Mouse (Mus musculus) heart, embryonic 10.5 days (tissue): ENCODE data around the gene Cnpy4. TPM values are rescaled to one million over a fixed set of nuclear protein-coding genes. Genes with fewer than 3 reads are reported as not detected.
"Not testable (repeated sequence)": the region's sequence is repeated elsewhere in the genome, so short reads cannot be mapped to it uniquely, and the experiment has no call there.

Source experiments
- DNase-seq: peaks from one replicate; pipeline ENCODE4 v3.0.0-alpha.2; 2017; ENCODE audit warnings: low spot score
- H3K27ac ChIP-seq: fragments of 300-500 bp; sonication (generic); 2 replicates; pipeline ENCODE4 v1.5.1; 2016; ENCODE audit warnings: mild to moderate bottlenecking
- H3K27me3 ChIP-seq: fragments of 300-500 bp; sonication (generic); 2 replicates; pipeline ENCODE4 v1.6.1; 2016; ENCODE audit warnings: mild to moderate bottlenecking; ENCODE audit not compliant: poor library complexity, insufficient read depth, severe bottlenecking
- H3K36me3 ChIP-seq: fragments of 300-500 bp; sonication (generic); 2 replicates; pipeline ENCODE4 v1.6.1; 2016; ENCODE audit warnings: mild to moderate bottlenecking, moderate library complexity
- H3K4me1 ChIP-seq: fragments of 300-500 bp; sonication (generic); 2 replicates; pipeline ENCODE4 v1.6.1; 2016; ENCODE audit warnings: mild to moderate bottlenecking
- H3K4me3 ChIP-seq: fragments of 300-500 bp; sonication (generic); 2 replicates; pipeline ENCODE4 v1.5.1; 2016; ENCODE audit warnings: mild to moderate bottlenecking, moderate library complexity
- H3K9me3 ChIP-seq: fragments of 300-500 bp; sonication (generic); 2 replicates; pipeline ENCODE4 v1.6.1; 2016; ENCODE audit warnings: mild to moderate bottlenecking, moderate library complexity
- WGBS: fragments of 180-500 bp; shearing (Covaris S2); methylation state at CpG from one replicate; pipeline ENCODE4 v1.1.7; 2016; 5-methylcytosine and 5-hydroxymethylcytosine counted together
- polyA plus RNA-seq: library from polyadenylated mRNA; unstranded; fragments of >200 nt; fragmentation: Nextera tagmentation; extraction: Ambion mirVana; gene quantifications from 2 replicates; pipeline ENCODE4 v1.2.1, GENCODE M21; 2016

Cnpy4 gene
- polyA plus RNA-seq, 1 experiment from 2014 or later, result 46.9 TPM

GRCm38 (mm10) chr5:138171695-138172491 lies 15.4 kb upstream of the Cnpy4 start, which contains the start of the genes Ap4m1 and Mcm7:
Gene Ap4m1 (plus strand): TSS chr5:138172002.
Gene Mcm7 (minus strand): TSS chr5:138172422.
- no peaks in the 10 kb centered on the region for H3K9me3 ChIP-seq
- peaks cover 16% of the 10 kb centered on the region for H3K4me1 ChIP-seq
- peak within 1 kb of the TSS; percentile 85 for H3K4me3 ChIP-seq
- WGBS, result under 1% methylated on average over 54 of the region's 54 CpGs
- peaks cover 63% of the 10 kb centered on the region for H3K36me3 ChIP-seq
- peak; percentile 99 for DNase-seq
- no peaks in the 10 kb centered on the region for H3K27me3 ChIP-seq
- H3K27ac ChIP-seq, result peak within 1 kb of the TSS; percentile 93

DNA sequence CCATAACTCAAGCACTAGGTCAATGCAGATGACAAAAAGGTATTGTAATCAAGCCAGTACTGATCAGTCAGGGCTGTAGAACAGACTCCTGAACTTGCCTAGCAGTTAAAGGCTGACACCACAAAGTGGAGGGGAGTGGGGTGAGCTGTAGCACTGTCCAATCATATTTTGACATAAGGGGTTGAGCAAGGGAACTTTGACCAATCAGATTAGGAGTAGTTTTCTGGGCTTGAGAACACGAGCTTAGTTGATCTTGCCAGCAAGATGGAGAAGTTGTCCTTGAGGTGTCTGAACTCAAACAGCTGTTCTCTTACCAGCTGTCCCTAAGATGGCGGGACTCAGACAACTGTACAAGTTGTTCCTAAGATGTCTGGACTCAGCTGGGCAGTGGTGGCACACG lies 14.1 kb upstream of the Cnpy4 start:
- no peaks in the 10 kb centered on the region for H3K27me3 ChIP-seq
- H3K36me3 ChIP-seq, result peaks cover 63% of the 10 kb centered on the region
- peaks cover 16% of the 10 kb centered on the region for H3K4me1 ChIP-seq
- no peak for DNase-seq
- no peak overlapping the region for H3K4me3 ChIP-seq
- WGBS, result 89% methylated on average over 3 of the region's 3 CpGs
- H3K9me3 ChIP-seq, result no peaks in the 10 kb centered on the region
- H3K27ac ChIP-seq, result no peak overlapping the region

DNA sequence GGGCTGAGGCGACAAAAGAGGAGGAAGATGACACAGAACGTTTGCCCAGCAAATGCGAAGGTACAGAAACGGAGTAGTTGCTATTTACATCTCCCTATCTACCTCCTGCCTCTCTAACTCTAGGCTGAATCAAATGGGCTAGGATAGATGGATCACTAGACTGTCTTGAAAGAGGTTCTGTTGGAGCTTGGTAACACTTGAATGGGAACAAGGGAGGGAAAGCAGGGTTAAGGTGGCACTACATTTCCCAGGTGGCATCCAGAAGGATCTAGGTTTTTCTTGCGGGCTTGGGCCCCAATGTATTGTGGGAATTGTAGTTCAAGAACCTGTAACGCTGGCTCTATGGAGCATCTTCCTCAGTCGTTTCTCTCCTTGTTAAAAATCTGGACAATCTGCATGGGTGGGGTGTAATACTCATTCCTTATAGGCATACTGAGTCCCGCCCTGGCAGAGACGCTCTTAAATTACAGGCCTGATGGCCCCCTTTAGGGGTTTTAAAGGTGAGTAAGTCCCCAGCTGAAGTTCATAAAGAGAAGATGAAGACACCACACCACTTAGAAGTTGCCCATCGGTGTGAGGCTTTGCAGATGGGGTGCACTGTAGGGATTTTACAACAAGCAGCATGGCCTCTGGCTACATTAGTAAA lies 499 bp downstream of the Cnpy4 start:
- Histone ChIP-seq H3K27ac (peak overlapping the region; percentile 93), H3K9me3 (no peaks in the 10 kb centered on the region)

DNA sequence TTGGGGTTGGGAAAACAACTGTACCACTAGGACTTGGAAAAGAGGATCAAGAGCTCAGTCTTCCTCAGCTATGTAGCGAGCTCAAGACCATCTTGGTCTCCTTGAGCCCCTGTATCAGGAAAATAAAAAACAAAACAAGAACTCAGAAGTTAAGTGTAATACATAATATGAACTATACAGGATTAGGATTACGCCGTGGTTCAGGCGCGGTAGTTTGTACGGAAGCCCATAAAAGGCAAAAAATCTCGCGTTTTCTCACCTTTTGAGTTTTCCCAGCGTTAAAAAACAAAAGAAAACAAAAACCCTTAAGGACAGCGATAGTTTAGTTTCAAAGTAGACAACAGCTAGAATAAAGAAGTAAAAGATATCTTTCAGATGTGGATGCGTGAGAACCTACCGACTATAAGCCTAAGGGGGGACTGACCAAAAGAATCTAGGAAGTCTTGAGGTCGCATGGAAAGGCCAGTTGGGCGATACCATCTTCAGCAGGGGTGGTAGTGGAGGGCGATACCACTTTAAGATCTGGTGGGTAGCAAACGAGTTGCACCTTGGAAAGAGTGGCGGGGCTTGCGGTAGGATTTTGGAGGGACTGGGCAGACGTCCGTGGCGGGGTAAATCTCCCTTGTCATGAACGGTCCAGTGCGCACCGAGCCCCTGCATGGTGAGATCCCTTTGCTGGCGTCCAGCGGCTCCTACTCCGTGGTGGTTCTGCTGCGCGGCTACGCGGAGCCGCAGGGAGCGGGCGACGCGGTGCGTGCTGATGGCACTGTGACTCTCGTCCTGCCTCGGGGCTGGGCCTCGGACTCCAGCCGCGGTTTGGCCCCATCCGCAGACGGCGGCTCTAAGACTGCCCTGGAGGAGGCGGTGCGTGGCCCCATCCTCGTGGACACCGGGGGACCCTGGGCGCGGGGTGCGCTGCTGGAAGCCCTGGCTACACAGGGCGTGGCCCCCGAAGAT lies 6.8 kb downstream of the Cnpy4 start, which contains the start of gene Mblac1:
Gene Mblac1, plus strand, starts transcription at position 544 of the 957 bp plus-strand sequence.
- Histone ChIP-seq H3K27me3 (no peaks in the 10 kb centered on the region), H3K4me1 (0 out of 2 replicates have a peak, but pooled peaks cover 10% of the 10 kb centered on the region), H3K36me3 (peaks cover 35% of the 10 kb centered on the region), H3K4me3 (peak within 1 kb of the TSS; percentile 87), H3K9me3 (no peaks in the 10 kb centered on the region), H3K27ac (peak within 1 kb of the TSS; percentile 96)
- DNase-seq, result peak; percentile 91
- WGBS, result 8% methylated on average over 54 of the region's 54 CpGs

More for the DNA sequence above, 499 bp downstream of the Cnpy4 start:
- Histone ChIP-seq H3K36me3 (peaks cover 46% of the 10 kb centered on the region), H3K27me3 (no peaks in the 10 kb centered on the region), H3K4me3 (peak overlapping the region; percentile 73), H3K4me1 (peaks cover 12% of the 10 kb centered on the region; the same call in 1 of the 2 replicates)
- DNase-seq, result peak; percentile 90
- WGBS, result 0% methylated on average over 10 of the region's 10 CpGs

DNA sequence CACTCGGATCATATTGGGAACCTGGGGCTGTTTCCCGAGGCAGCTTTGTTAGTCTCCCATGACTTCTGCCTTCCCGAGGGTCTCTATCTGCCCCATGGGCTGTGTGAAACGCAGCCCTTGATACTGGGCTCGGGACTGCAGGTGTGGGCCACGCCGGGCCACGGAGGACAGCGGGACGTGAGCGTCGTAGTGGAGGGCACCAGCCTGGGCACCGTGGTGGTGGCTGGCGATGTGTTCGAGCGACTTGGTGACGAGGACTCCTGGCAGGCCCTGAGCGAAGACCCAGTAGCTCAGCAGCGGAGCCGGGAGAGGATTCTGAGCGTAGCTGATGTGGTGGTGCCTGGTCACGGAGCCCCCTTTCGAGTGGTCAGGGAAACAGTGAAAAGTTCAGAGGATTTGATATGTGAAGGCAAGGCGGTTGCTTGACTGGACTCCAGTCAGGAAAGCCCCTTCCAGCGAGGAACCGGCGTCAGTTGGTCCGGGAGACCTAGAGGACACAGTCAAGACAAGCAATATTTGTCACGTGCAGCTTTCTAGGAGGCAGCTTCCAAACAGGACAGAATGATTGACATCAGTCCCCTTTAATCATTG lies 7.6 kb downstream of the Cnpy4 start:
- peak; percentile 79 for DNase-seq
- Histone ChIP-seq H3K9me3 (no peaks in the 10 kb centered on the region), H3K4me1 (0 out of 2 replicates have a peak, but pooled peaks cover 10% of the 10 kb centered on the region), H3K36me3 (peaks cover 29% of the 10 kb centered on the region), H3K4me3 (peak overlapping the region; percentile 87), H3K27ac (peak overlapping the region; percentile 96), H3K27me3 (no peaks in the 10 kb centered on the region)
- WGBS, result 1% methylated on average over 29 of the region's 29 CpGs

- 0 out of 2 replicates have a peak, but pooled peaks cover 10% of the 10 kb centered on the region for H3K4me1 ChIP-seq
- H3K9me3 ChIP-seq, result no peaks in the 10 kb centered on the region
- H3K27me3 ChIP-seq, result no peaks in the 10 kb centered on the region
- 82% methylated on average over 7 of the region's 7 CpGs for WGBS
- DNase-seq, result no peak
- H3K27ac ChIP-seq, result no peak overlapping the region
- H3K4me3 ChIP-seq, result peak overlapping the region; percentile 87
- H3K36me3 ChIP-seq, result peaks cover 24% of the 10 kb centered on the region
Measured at GRCm38 (mm10) chr5:138195463-138195862, 8.2 kb downstream of the Cnpy4 start.

DNA sequence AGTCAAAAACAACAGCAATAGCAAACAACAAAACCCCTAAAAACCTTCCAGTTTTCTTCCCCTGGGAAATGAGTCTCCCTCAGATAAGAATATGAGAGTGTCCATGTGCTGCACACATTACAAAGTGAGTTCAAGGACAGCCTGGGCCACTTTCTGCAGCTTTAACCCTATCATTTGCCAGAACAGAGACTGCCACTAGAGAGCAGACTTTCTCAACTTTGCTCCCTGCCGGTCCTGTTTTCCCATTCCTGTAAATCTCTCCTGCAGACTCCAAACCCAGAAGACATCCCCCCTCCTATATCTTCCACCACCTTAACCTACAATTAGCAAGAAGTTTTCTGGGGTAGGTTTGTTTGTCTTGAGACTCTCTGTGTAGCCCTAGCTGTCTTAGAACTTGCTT lies 12.3 kb downstream of the Cnpy4 start:
- no peak for DNase-seq
- Histone ChIP-seq H3K36me3 (no peaks in the 10 kb centered on the region), H3K9me3 (0 out of 2 replicates have a peak, but pooled peaks cover 2% of the 10 kb centered on the region), H3K4me3 (no peak overlapping the region), H3K27me3 (no peaks in the 10 kb centered on the region), H3K4me1 (0 out of 2 replicates have a peak, but pooled peaks cover 8% of the 10 kb centered on the region), H3K27ac (no peak overlapping the region)
- WGBS, result 19% methylated on average over 1 of the region's 1 CpGs

- DNase-seq, result no peak
- H3K4me3 ChIP-seq, result no peak overlapping the region
- H3K36me3 ChIP-seq, result no peaks in the 10 kb centered on the region
- no peak overlapping the region for H3K27ac ChIP-seq
- 0 out of 2 replicates have a peak, but pooled peaks cover 4% of the 10 kb centered on the region for H3K9me3 ChIP-seq
- H3K4me1 ChIP-seq, result no peaks in the 10 kb centered on the region
- H3K27me3 ChIP-seq, result no peaks in the 10 kb centered on the region
- 77% methylated on average over 3 of the region's 3 CpGs for WGBS
Measured at GRCm38 (mm10) chr5:138202086-138202485, 14.8 kb downstream of the Cnpy4 start.

DNA sequence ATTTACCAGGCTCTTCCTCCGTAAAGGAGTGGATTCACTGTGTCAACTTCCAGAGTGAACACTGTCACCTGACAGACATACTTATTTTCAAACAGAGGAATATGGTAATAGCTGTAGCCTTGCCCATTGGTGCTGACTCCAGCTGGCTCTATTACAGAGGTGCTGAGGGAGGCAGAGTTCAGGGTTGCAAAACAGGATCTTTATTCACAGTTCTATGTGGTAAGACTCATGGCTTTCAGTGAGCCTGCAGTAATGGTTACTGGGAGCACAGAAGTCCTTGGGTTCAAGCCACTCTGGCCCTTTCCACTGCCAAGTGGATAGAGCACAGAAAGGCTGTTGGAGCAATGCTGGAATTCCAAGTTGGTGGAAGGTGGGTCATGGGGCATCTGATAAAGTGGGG lies 20.0 kb downstream of the Cnpy4 start:
- Histone ChIP-seq H3K4me1 (no peaks in the 10 kb centered on the region), H3K27me3 (no peaks in the 10 kb centered on the region), H3K36me3 (no peaks in the 10 kb centered on the region), H3K4me3 (no peak overlapping the region), H3K27ac (no peak overlapping the region), H3K9me3 (0 out of 2 replicates have a peak, but pooled peaks cover 4% of the 10 kb centered on the region)
- WGBS, result 68% methylated on average over 1 of the region's 1 CpGs
- DNase-seq, result no peak

GRCm38 (mm10) chr5:138207873-138208272 lies 20.6 kb downstream of the Cnpy4 start:
- 76% methylated on average over 4 of the region's 4 CpGs for WGBS
- 0 out of 2 replicates have a peak, but pooled peaks cover 4% of the 10 kb centered on the region for H3K9me3 ChIP-seq
- H3K27ac ChIP-seq, result no peak overlapping the region
- no peak overlapping the region for H3K4me3 ChIP-seq
- no peak for DNase-seq
- no peaks in the 10 kb centered on the region for H3K27me3 ChIP-seq
- no peaks in the 10 kb centered on the region for H3K4me1 ChIP-seq
- no peaks in the 10 kb centered on the region for H3K36me3 ChIP-seq

DNA sequence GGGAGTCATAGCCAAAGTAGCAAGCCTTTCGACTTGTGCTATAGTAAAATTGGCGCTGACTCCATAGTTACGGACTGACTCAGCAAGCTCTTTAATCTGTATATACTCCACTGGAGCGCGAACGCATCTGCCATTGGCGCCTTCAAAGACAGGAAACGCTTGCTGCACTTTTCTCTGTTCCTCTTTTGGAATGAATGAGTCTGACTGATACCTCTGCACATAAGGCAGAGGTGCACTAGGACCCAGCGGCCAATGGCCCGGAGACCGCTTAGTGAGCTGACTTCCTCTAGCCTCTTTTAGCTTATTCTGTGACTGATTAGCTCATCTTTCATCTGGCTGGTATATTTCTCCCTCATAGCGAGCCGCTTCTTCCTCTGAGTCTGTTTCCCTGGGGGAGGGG lies 29.3 kb downstream of the Cnpy4 start:
- H3K4me1 ChIP-seq, H3K4me3 ChIP-seq, H3K36me3 ChIP-seq, H3K27ac ChIP-seq, DNase-seq, H3K27me3 ChIP-seq: not testable (repeated sequence)
- WGBS, result 91% methylated on average over 13 of the region's 13 CpGs
- peaks cover 11% of the 10 kb centered on the region for H3K9me3 ChIP-seq

- Histone ChIP-seq H3K4me1 (no peaks in the 10 kb centered on the region), H3K4me3 (no peak overlapping the region), H3K9me3 (peaks cover 11% of the 10 kb centered on the region), H3K27me3 (no peaks in the 10 kb centered on the region), H3K36me3 (no peaks in the 10 kb centered on the region), H3K27ac (no peak overlapping the region)
- no peak for DNase-seq
- WGBS, result 65% methylated on average over 2 of the region's 2 CpGs
Measured at GRCm38 (mm10) chr5:138219864-138220263, 32.6 kb downstream of the Cnpy4 start.
